Mouse (Mus musculus): Measurements from ENCODE around the gene Yy1.

GRCm38 (mm10) chr12:108814470-108814869 is 21.7 kb downstream of the Yy1 start:
- TF ChIP-seq GATA1 (IDR thresholded peaks at IDR 0.05; ENCODE audit: borderline replicate concordance, low read length) (no peak), FLI1 (IDR thresholded peaks at IDR 0.05; ENCODE audit: low read length) (no peak)

All from megakaryocyte, embryonic 14.5 days (primary cell).